Mouse (Mus musculus): ENCODE results near the gene Meox2. TPM values are rescaled to one million over a fixed set of nuclear protein-coding genes. Genes with fewer than 3 reads are reported as not detected.

Gene Meox2
- total RNA-seq, 4 experiments from 2014 or later, result 0.15 to 0.18 TPM; not detected in 2

Other genes starting within 250 kb of the Meox2 start
- gene Agmo, start 133.1 kb downstream of the Meox2 start, total RNA-seq (2022), result 1 to 10 TPM; 4.4 to 6.1 (median 5.7) TPM

All from left cerebral cortex, adult 8-10 months (tissue).